Mouse (Mus musculus) heart, adult 2 months (tissue): ENCODE results near the gene Pdzk1ip1. TPM values are rescaled to one million over a fixed set of nuclear protein-coding genes. Genes with fewer than 3 reads are reported as not detected.

Source experiments
- DNase-seq, 2 experiments: peaks; one replicate each; pipeline ENCODE4 v3.0.0; 2021
- H3K27ac ChIP-seq: fragments of 200-600 bp; 2 replicates; pipeline ENCODE4 v1.8.1; 2022
- H3K27me3 ChIP-seq: fragments of 200-500 bp; 2 replicates; pipeline ENCODE4 v1.6.1; 2012; ENCODE audit warnings: mild to moderate bottlenecking, low read length, inconsistent platforms, mixed read lengths; ENCODE audit not compliant: control insufficient read depth, insufficient read depth
- H3K36me3 ChIP-seq: fragments of 200-500 bp; 2 replicates; pipeline ENCODE4 v1.6.1; 2012; ENCODE audit warnings: low read length, inconsistent platforms; ENCODE audit not compliant: control insufficient read depth, insufficient read depth
- H3K4me1 ChIP-seq: fragments of 200-500 bp; 2 replicates; pipeline ENCODE4 v1.6.1; 2011; ENCODE audit warnings: low read length; ENCODE audit not compliant: control insufficient read depth, insufficient read depth
- H3K4me3 ChIP-seq: fragments of 200-600 bp; 2 replicates; pipeline ENCODE4 v1.8.1; 2022
- H3K79me2 ChIP-seq: fragments of 200-500 bp; replicated peaks from 2 replicates; pipeline ENCODE4 v1.6.1; 2012; ENCODE audit warnings: mild to moderate bottlenecking, inconsistent platforms, low read length, moderate library complexity, mixed read lengths; ENCODE audit not compliant: control insufficient read depth, insufficient read depth
- H3K9ac ChIP-seq: fragments of 200-500 bp; 2 replicates; pipeline ENCODE4 v1.6.1; 2012; ENCODE audit warnings: low read depth, mild to moderate bottlenecking, control low read depth, inconsistent platforms, low read length, mixed read lengths
- CTCF ChIP-seq: fragments of 200-600 bp; IDR thresholded peaks from 2 replicates; pipeline ENCODE4 v1.8.1; 2022; ENCODE audit warnings: antibody characterized with exemption, mild to moderate bottlenecking, moderate library complexity
- EP300 ChIP-seq: fragments of 200-500 bp; IDR thresholded peaks from 2 replicates; pipeline ENCODE4 v1.6.1; 2011; ENCODE audit warnings: low read depth, low read length, control low read depth; ENCODE audit not compliant: insufficient read depth
- POLR2A ChIP-seq: fragments of 200-500 bp; IDR thresholded peaks from 2 replicates; pipeline ENCODE4 v1.6.1; 2011; ENCODE audit warnings: mild to moderate bottlenecking, low read depth, low read length, control low read depth; ENCODE audit not compliant: insufficient read depth
- WGBS: fragments of 180-500 bp; shearing (Covaris S2); methylation state at CpG from one replicate; pipeline ENCODE4 v1.1.7; 2018; 5-methylcytosine and 5-hydroxymethylcytosine counted together
- intact Hi-C: fragments of 180-260 bp; cut with DNase I; formaldehyde crosslinking; loops from one replicate; pipeline ENCODE4 v1.15.1; 2025
- polyA plus RNA-seq: library from polyadenylated mRNA; depleted of rRNA; stranded (reverse); fragments of >200 nt; gene quantifications from 2 replicates; pipeline ENCODE4 v1.2.3, GENCODE M21; 2012
- total RNA-seq, 2 experiments: library from RNA; stranded (reverse); gene quantifications; 2 replicates each; pipeline ENCODE4 v1.2.3; 2021

The Pdzk1ip1 gene
- total and polyA plus RNA-seq, 3 experiments = 0.70 to 1.9 (median 0.86) TPM

GRCm38 (mm10) chr4:115119642-115120041, 31.1 kb downstream of the Pdzk1ip1 start:
- H3K36me3 ChIP-seq = no peaks in the 10 kb centered on the region
- H3K27ac ChIP-seq = no peak overlapping the region
- H3K9ac ChIP-seq = no peak overlapping the region
- H3K4me3 ChIP-seq = no peak overlapping the region
- TF ChIP-seq EP300 (no peak), CTCF (no peak), POLR2A (no peak)
- WGBS = 80% methylated on average over 3 of the region's 3 CpGs
- no peak for DNase-seq
- intact Hi-C loops = no loop called here
- H3K4me1 ChIP-seq = no peaks in the 10 kb centered on the region
- H3K27me3 ChIP-seq = no peaks in the 10 kb centered on the region; the same call in 1 of the 2 replicates
- H3K79me2 ChIP-seq = no peaks in the 10 kb centered on the region

DNA sequence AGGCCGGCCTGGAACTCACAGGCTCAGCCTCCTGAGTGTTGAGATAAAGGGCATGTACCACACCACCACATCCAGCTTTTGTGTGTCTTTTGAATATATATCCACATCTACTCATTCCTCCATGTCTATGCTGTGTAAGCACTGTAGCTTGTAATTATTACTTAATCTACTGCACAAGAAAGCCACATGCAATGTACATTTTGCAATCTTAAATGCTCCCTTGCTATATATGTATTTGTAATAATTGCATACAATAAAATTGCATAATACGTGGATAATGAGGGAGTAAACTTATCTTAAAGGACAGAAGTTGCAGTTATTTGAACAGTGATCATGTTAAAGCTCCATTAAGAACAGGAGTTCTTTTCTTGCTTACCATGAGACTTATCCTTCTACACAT, 32.7 kb downstream of the Pdzk1ip1 start:
- no peak for DNase-seq
- no peaks in the 10 kb centered on the region for H3K36me3 ChIP-seq
- 66% methylated on average over 2 of the region's 2 CpGs for whole genome bisulfite sequencing

DNA sequence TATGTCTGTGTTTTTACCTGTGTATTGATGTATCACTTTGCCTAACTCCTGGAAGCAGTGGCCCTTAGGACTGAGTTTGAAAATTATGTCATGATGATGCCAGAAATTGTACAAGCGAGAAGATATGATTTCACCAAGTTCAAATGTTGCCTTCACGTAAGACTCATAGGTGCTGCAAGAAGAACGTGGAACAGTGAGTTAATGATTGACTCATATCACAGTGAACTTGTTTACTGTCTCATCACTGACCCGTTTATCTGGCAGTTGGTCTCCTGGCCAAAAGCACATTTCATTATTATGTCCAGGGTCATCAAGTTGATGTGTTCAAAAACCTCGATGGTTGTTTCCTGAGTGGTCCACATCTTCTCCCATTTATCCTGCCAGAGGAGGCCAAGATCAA, 33.1 kb downstream of the Pdzk1ip1 start:
- 63% methylated on average over 5 of the region's 5 CpGs for WGBS
- H3K27ac ChIP-seq = no peak overlapping the region
- no peaks in the 10 kb centered on the region for H3K79me2 ChIP-seq
- H3K9ac ChIP-seq = no peak overlapping the region
- no peak overlapping the region for H3K4me3 ChIP-seq
- H3K27me3 ChIP-seq = no peaks in the 10 kb centered on the region; the same call in 1 of the 2 replicates
- intact Hi-C loops = no loop called here
- TF ChIP-seq POLR2A (no peak), CTCF (no peak), EP300 (no peak)
- DNase-seq = no peak
- no peaks in the 10 kb centered on the region for H3K36me3 ChIP-seq
- H3K4me1 ChIP-seq = no peaks in the 10 kb centered on the region

More for the DNA sequence above, 32.7 kb downstream of the Pdzk1ip1 start:
- H3K79me2 ChIP-seq = no peaks in the 10 kb centered on the region
- no peak overlapping the region for H3K4me3 ChIP-seq
- intact Hi-C loops = no loop called here
- no peaks in the 10 kb centered on the region; the same call in 1 of the 2 replicates for H3K27me3 ChIP-seq
- no peaks in the 10 kb centered on the region for H3K4me1 ChIP-seq
- no peak overlapping the region for H3K9ac ChIP-seq
- no peak for TF ChIP-seq POLR2A
- no peak for TF ChIP-seq CTCF
- TF ChIP-seq EP300 = no peak
- no peak overlapping the region for H3K27ac ChIP-seq

DNA sequence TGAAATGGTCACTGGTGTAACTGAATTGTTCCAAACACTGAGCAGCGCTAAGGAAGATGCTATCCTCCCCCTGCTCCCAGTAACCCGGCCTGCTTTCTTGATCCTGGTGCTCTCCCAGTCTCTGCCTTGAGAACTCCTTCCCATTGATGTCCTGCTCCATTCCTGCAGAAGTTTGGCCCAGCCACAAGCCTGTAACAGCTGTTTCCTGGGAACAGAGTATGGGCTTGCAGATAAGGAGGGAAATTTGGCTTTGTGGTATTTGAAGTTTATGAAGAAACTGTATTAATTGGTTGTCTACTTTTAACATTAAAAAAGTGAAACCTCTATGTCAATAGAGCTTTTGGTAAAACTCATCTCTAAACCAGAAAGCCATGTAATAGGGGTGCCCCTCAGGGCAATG, 35.0 kb downstream of the Pdzk1ip1 start:
- H3K4me3 ChIP-seq = no peak overlapping the region

DNA sequence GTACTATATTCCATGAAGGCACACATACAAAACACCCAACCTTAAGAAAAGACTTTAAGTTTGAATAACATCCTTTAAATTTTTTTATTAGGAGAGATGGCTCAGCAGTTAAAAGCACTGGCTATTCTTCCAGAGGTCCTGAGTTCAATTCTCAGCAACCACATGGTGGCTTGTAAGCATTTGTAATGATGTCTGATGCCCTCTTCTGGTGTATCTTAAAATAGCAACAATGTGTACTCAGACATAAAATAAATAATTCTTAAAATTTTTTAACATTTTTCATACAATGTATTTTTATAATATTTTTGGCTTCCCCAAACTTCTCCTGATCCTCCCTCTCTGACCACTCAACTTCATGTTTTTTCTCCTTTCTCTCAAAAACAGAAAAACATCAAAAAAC, 36.2 kb downstream of the Pdzk1ip1 start:
- TF ChIP-seq EP300 (no peak), POLR2A (no peak), CTCF (peak; percentile 42)
- Histone ChIP-seq H3K27ac (no peak overlapping the region), H3K4me3 (no peak overlapping the region), H3K27me3 (no peaks in the 10 kb centered on the region; the same call in 1 of the 2 replicates), H3K4me1 (no peaks in the 10 kb centered on the region), H3K79me2 (no peaks in the 10 kb centered on the region), H3K36me3 (no peaks in the 10 kb centered on the region), H3K9ac (no peak overlapping the region)
- intact Hi-C loops = no loop called here
- DNase-seq = no peak

More for the DNA sequence above, 35.0 kb downstream of the Pdzk1ip1 start:
- intact Hi-C loops = no loop called here
- 26% methylated on average over 2 of the region's 2 CpGs for WGBS
- no peaks in the 10 kb centered on the region for H3K36me3 ChIP-seq
- H3K27ac ChIP-seq = no peak overlapping the region
- no peak for DNase-seq
- H3K4me1 ChIP-seq = no peaks in the 10 kb centered on the region
- TF ChIP-seq EP300 (no peak), CTCF (no peak), POLR2A (no peak)
- no peaks in the 10 kb centered on the region; the same call in 1 of the 2 replicates for H3K27me3 ChIP-seq
- H3K79me2 ChIP-seq = no peaks in the 10 kb centered on the region
- no peak overlapping the region for H3K9ac ChIP-seq

GRCm38 (mm10) chr4:115133085-115133484, 44.6 kb downstream of the Pdzk1ip1 start:
- no peaks in the 10 kb centered on the region for H3K36me3 ChIP-seq
- H3K27me3 ChIP-seq = no peaks in the 10 kb centered on the region; the same call in 1 of the 2 replicates
- H3K79me2 ChIP-seq = no peaks in the 10 kb centered on the region
- H3K4me1 ChIP-seq = no peaks in the 10 kb centered on the region
- no peak overlapping the region for H3K4me3 ChIP-seq
- WGBS = under 1% methylated on average over 5 of the region's 5 CpGs
- DNase-seq = no peak
- no peak overlapping the region for H3K9ac ChIP-seq
- TF ChIP-seq POLR2A = no peak
- no peak for TF ChIP-seq EP300
- no peak for TF ChIP-seq CTCF
- intact Hi-C loops = no loop called here
- H3K27ac ChIP-seq = no peak overlapping the region
